Mouse (Mus musculus): ENCODE data around the gene Krt83. TPM values are rescaled to one million over a fixed set of nuclear protein-coding genes. Genes with fewer than 3 reads are reported as not detected.
"Not testable (repeated sequence)": the region's sequence is repeated elsewhere in the genome, so short reads cannot be mapped to it uniquely, and the experiment has no call there.

The Krt83 gene
- polyA plus RNA-seq (2016; fragmentation: Nextera tagmentation; extraction: Ambion mirVana) = not detected in 2 replicates

DNA sequence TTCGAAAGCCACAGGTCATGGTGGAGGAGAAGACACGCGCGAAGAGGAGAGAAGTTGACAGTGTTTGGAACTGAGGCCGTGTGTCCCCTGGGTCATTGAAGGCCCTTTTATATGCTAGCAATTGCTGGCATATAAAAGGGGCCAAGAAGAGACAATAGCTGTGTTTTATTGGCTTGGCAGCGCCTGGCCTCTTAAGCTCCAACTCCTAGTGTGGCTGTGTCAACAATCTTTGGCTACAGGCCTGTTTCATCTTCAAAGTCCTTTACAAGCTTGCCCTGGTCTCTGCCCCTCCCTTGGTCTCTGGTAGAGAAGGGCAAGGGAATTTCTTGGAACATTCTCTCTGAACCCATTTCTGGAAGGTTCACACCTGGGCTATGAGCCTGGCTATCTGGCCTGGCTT is at the start of gene Krt83:
Gene Krt83, minus strand, starts transcription at position 82 of the 400 bp plus-strand sequence.
- Histone ChIP-seq H3K9ac (no peak within 1 kb of the TSS), H3K4me3 (no peak within 1 kb of the TSS), H3K9me3 (replicated peaks) (no peaks in the 10 kb centered on the region), H3K4me1 (no peaks in the 10 kb centered on the region), H3K27ac (no peak within 1 kb of the TSS), H3K27me3 (replicated peaks) (no peaks in the 10 kb centered on the region; the same call in 1 of the 2 replicates), H3K4me2 (no peak within 1 kb of the TSS), H3K36me3 (no peaks in the 10 kb centered on the region)
- WGBS (ENCODE audit: insufficient replicate concordance) = 81% methylated on average over 6 of the region's 6 CpGs
- no peak for ATAC-seq

GRCm38 (mm10) chr15:101538580-101538900 is 47.2 kb upstream of the Krt83 start:
- Histone ChIP-seq H3K27me3 (replicated peaks) (peaks cover 7% of the 10 kb centered on the region; the same call in 1 of the 2 replicates), H3K4me1 (no peaks in the 10 kb centered on the region), H3K9ac (no peak overlapping the region), H3K9me3 (replicated peaks) (no peaks in the 10 kb centered on the region), H3K27ac (no peak overlapping the region), H3K36me3 (no peaks in the 10 kb centered on the region), H3K4me2 (no peak overlapping the region), H3K4me3 (no peak overlapping the region)
- 60% methylated on average over 4 of the region's 4 CpGs for WGBS (ENCODE audit: insufficient replicate concordance)
- no peak for ATAC-seq

- no peak overlapping the region for H3K27ac ChIP-seq
- no peaks in the 10 kb centered on the region for H3K9me3 ChIP-seq (replicated peaks)
- no peak overlapping the region for H3K9ac ChIP-seq
- no peak overlapping the region for H3K4me2 ChIP-seq
- peaks cover 7% of the 10 kb centered on the region; the same call in 1 of the 2 replicates for H3K27me3 ChIP-seq (replicated peaks)
- ATAC-seq = no peak
- 41% methylated on average over 7 of the region's 7 CpGs for WGBS (ENCODE audit: insufficient replicate concordance)
- H3K36me3 ChIP-seq = no peaks in the 10 kb centered on the region
- no peak overlapping the region for H3K4me3 ChIP-seq
- H3K4me1 ChIP-seq = no peaks in the 10 kb centered on the region
Measured at GRCm38 (mm10) chr15:101537864-101538579, 46.7 kb upstream of the Krt83 start.

DNA sequence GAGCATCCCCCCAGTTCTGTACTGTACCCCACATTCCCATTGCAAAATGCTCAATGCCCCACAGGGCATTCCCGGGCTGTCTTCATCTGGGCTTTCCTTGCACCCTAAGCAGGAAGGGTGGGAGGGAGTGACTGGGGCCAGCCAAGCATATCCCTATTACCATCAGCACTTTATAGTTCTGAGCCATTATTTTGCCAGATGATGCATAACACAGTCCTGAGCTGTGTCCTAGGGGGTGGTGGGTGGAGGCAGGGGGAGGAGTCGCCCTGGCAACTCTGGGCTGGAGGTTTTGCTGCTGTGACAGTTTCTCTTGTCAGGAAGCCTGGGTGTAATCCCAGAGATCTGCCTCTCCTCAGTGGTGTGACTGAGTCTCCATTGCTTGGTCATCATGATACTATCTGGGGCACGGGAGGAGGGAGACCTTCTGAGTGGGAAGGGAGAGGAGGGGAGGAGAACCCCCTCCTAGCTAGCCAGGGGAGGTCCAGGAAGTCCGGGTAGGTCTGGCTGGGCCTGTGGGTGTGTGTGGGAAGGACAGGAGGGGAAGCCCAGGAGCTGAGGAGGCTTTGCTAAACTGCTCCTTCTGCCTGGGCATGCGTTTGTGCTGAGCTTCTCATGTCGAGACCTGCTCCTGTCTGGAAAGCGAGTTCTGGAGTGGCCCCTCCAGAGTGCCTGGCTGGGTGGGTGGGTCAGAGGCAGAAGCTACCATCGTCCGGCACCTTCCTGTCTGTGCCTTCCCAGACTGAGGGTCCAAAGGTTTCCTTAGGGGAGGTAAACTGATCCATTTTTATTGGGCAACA is 44.9 kb upstream of the Krt83 start:
- no peak; the same call in 1 of the 2 replicates for ATAC-seq
- peaks cover 3% of the 10 kb centered on the region; the same call in 1 of the 2 replicates for H3K27me3 ChIP-seq (replicated peaks)
- H3K4me1 ChIP-seq = no peaks in the 10 kb centered on the region
- H3K36me3 ChIP-seq = no peaks in the 10 kb centered on the region
- H3K27ac ChIP-seq = no peak overlapping the region
- no peaks in the 10 kb centered on the region for H3K9me3 ChIP-seq (replicated peaks)
- no peak overlapping the region for H3K4me2 ChIP-seq
- H3K4me3 ChIP-seq = no peak overlapping the region
- 42% methylated on average over 9 of the region's 9 CpGs for WGBS (ENCODE audit: insufficient replicate concordance)
- H3K9ac ChIP-seq = no peak overlapping the region

- Histone ChIP-seq H3K4me3 (no peak within 1 kb of the TSS), H3K9ac (no peak within 1 kb of the TSS), H3K27me3 (replicated peaks) (peaks cover 3% of the 10 kb centered on the region; the same call in 1 of the 2 replicates), H3K27ac (no peak within 1 kb of the TSS), H3K36me3 (no peaks in the 10 kb centered on the region), H3K4me2 (no peak within 1 kb of the TSS), H3K4me1 (no peaks in the 10 kb centered on the region), H3K9me3 (replicated peaks) (no peaks in the 10 kb centered on the region)
- no peak for ATAC-seq
- 68% methylated on average over 7 of the region's 7 CpGs for WGBS (ENCODE audit: insufficient replicate concordance)
Measured at GRCm38 (mm10) chr15:101532720-101533119, 41.4 kb upstream of the Krt83 start, which contains the start of gene Krt84. Gene Krt84, minus strand, starts transcription at chr15:101532820.

DNA sequence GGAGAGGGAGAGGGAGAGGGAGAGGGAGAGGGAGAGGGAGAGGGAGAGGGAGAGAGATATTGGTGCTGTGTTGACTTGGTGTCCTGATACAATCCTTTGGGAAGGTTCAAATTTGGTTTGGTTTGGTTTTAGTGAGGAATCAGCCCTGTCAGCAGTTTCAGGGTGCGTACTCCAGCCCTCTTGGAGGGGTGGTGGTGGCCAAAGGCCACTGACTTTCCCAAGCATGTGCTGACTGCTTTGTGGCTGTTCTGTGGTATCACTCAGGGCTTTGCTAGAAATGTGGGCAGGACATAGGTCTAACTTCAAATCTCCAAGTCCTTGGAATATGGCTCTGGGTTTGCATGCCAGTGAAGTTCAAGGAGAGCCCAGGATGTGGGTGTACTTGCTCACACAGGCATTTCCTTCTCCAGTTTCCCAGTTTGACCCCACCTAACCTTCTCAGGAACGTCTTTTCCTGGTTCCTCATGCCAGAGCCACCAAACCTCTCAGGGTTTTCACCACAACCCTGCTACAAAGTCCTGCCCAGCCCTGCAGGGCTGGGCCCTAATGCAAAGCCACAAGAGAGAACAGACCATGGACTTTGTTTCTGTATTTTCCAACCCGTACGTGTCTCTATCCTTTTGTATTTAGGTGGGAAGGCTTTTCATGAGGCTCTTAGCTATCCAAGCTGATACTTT is 31.4 kb upstream of the Krt83 start:
- no peak overlapping the region for H3K27ac ChIP-seq
- H3K4me2 ChIP-seq = no peak overlapping the region
- WGBS (ENCODE audit: insufficient replicate concordance) = 39% methylated on average over 4 of the region's 4 CpGs
- H3K4me3 ChIP-seq = no peak overlapping the region
- H3K27me3 ChIP-seq (replicated peaks) = peaks cover 22% of the 10 kb centered on the region; the same call in 1 of the 2 replicates
- H3K9ac ChIP-seq = no peak overlapping the region
- no peaks in the 10 kb centered on the region for H3K36me3 ChIP-seq
- no peaks in the 10 kb centered on the region for H3K4me1 ChIP-seq
- ATAC-seq = no peak
- H3K9me3 ChIP-seq (replicated peaks) = no peaks in the 10 kb centered on the region

- H3K36me3 ChIP-seq = no peaks in the 10 kb centered on the region
- H3K27ac ChIP-seq = no peak overlapping the region
- H3K4me3 ChIP-seq = no peak overlapping the region
- no peaks in the 10 kb centered on the region for H3K9me3 ChIP-seq (replicated peaks)
- H3K4me1 ChIP-seq = no peaks in the 10 kb centered on the region
- H3K4me2 ChIP-seq = no peak overlapping the region
- WGBS (ENCODE audit: insufficient replicate concordance) = 13% methylated on average over 2 of the region's 2 CpGs
- ATAC-seq = no peak
- H3K9ac ChIP-seq = no peak overlapping the region
- H3K27me3 ChIP-seq (replicated peaks) = peaks cover 15% of the 10 kb centered on the region; the same call in 1 of the 2 replicates
Measured at GRCm38 (mm10) chr15:101519792-101520191, 28.5 kb upstream of the Krt83 start.

DNA sequence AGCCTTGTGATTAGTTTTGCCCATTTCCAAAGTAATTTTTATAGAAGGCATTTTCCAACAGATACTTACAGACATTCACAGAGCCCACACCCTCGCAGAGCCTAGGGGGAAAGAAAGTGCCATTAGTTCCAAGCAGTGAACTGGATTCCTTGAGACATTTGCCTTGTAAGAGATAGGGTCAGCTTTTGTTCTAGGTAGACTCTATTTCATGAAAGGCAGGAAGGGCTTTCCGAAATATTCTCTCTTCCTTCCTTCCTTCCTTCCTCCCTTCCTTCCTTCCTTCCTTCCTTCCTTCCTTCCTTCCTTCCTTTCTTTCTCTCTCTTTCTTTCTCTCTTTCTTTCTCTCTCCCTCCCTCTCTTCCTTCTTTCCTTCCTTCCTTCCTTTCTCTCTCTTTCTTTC is 25.8 kb upstream of the Krt83 start, which contains the start of gene Gm49425:
Gene Gm49425, minus strand, starts transcription at position 101 of the 400 bp plus-strand sequence.
- not testable (repeated sequence) for H3K9me3 ChIP-seq (replicated peaks); H3K4me2 ChIP-seq; H3K27ac ChIP-seq; ATAC-seq; H3K36me3 ChIP-seq; H3K4me3 ChIP-seq; H3K4me1 ChIP-seq; H3K9ac ChIP-seq
- WGBS (ENCODE audit: insufficient replicate concordance) = 42% methylated on average over 2 of the region's 2 CpGs
- peaks cover 15% of the 10 kb centered on the region; the same call in 1 of the 2 replicates for H3K27me3 ChIP-seq (replicated peaks)

- Histone ChIP-seq H3K27me3 (replicated peaks) (peaks cover 8% of the 10 kb centered on the region; the same call in 1 of the 2 replicates), H3K4me3 (no peak overlapping the region), H3K9ac (no peak overlapping the region), H3K9me3 (replicated peaks) (no peaks in the 10 kb centered on the region), H3K36me3 (no peaks in the 10 kb centered on the region), H3K4me2 (no peak overlapping the region), H3K4me1 (no peaks in the 10 kb centered on the region), H3K27ac (no peak overlapping the region)
- ATAC-seq = no peak
- 49% methylated on average over 9 of the region's 9 CpGs for WGBS (ENCODE audit: insufficient replicate concordance)
Measured at GRCm38 (mm10) chr15:101508247-101508646, 16.9 kb upstream of the Krt83 start.

GRCm38 (mm10) chr15:101506896-101507758 is 15.8 kb upstream of the Krt83 start:
- no peak overlapping the region for H3K4me2 ChIP-seq
- H3K9me3 ChIP-seq (replicated peaks) = no peaks in the 10 kb centered on the region
- 38% methylated on average over 14 of the region's 14 CpGs for WGBS (ENCODE audit: insufficient replicate concordance)
- H3K4me1 ChIP-seq = no peaks in the 10 kb centered on the region
- no peak overlapping the region for H3K4me3 ChIP-seq
- H3K36me3 ChIP-seq = no peaks in the 10 kb centered on the region
- H3K27ac ChIP-seq = no peak overlapping the region
- no peak overlapping the region for H3K9ac ChIP-seq
- no peak for ATAC-seq
- H3K27me3 ChIP-seq (replicated peaks) = peaks cover 8% of the 10 kb centered on the region; the same call in 1 of the 2 replicates

DNA sequence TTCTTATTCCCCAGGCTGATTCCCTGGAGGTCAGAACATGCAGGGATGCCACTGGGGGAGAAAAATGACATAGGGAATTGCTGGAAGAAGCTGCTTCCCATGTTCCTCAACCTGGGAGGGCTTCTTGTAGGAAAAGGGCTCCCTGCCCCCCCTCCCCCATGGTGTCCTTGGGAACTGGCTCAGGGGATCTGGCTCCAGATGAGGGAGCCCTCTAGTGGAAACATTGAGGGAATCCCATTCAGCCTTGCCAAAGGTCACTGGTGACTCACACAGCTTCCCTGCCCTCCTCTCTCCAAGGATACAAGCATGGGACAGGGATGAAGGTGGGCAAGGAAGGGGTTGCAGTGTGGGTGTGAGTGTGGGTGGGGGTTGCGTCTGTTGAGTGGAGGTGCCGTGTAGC is 5.9 kb upstream of the Krt83 start:
- 75% methylated on average over 2 of the region's 2 CpGs for WGBS (ENCODE audit: insufficient replicate concordance)
- H3K4me2 ChIP-seq = no peak overlapping the region
- no peak overlapping the region for H3K4me3 ChIP-seq
- H3K9ac ChIP-seq = no peak overlapping the region
- H3K9me3 ChIP-seq (replicated peaks) = no peaks in the 10 kb centered on the region
- no peak overlapping the region for H3K27ac ChIP-seq
- no peak for ATAC-seq
- H3K4me1 ChIP-seq = no peaks in the 10 kb centered on the region
- H3K27me3 ChIP-seq (replicated peaks) = no peaks in the 10 kb centered on the region
- H3K36me3 ChIP-seq = no peaks in the 10 kb centered on the region
